Mouse (Mus musculus) adrenal gland, adult 2 months (tissue): ENCODE results near the gene Dnajb4. TPM values are rescaled to one million over a fixed set of nuclear protein-coding genes. Genes with fewer than 3 reads are reported as not detected.

Experiments
- DNase-seq: peaks from one replicate; pipeline ENCODE4 v3.0.0; 2021
- polyA plus RNA-seq: library from polyadenylated mRNA; depleted of rRNA; stranded (reverse); fragments of >200 nt; gene quantifications from 2 replicates; pipeline ENCODE4 v1.2.3, GENCODE M21; 2012
- total RNA-seq, 2 experiments: library from RNA; stranded (reverse); gene quantifications; 2 replicates each; pipeline ENCODE4 v1.2.3; 2021

The Dnajb4 gene
- total and polyA plus RNA-seq, 3 experiments: 4.1 to 63.9 (median 44.1) TPM

DNA sequence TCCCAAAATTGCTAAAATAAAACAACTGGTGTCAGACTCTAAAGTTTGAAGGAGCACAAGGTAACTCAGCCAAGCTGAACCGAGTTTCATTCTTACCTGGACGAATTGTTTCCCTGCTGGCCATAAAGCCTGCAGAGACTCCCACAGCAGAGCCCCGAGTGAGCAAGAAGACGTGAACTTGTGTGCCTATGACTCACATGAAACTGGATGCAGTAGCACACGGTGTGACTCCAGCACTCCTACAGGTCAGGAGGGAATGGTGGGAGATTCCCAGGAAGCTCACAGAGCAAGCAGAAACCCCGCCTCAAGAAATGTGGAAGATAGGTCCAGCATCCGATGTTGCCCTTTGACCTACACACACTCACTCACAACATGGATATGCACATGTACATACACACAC lies 38.2 kb downstream of the Dnajb4 start:
- no peak for DNase-seq

DNA sequence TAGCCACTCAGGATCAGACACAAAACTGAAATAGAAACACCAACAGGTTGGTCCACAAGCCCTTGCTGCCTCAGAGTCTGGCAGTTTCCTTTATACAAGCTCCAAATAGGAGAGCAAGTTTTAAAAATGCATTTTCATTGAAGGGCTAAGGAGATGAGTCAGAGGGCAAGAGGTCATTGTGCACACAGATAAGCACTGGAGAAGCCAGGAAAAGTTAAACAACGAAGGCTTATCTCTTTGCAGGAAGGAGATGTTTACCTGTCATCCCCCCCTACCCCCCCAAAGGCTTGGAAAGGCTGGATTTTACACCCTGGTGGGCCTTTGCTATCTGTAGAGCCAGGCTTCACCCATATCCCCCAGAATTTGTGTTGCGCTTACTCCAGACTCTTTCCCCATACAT lies 38.9 kb downstream of the Dnajb4 start:
- DNase-seq: peak; percentile 39

DNA sequence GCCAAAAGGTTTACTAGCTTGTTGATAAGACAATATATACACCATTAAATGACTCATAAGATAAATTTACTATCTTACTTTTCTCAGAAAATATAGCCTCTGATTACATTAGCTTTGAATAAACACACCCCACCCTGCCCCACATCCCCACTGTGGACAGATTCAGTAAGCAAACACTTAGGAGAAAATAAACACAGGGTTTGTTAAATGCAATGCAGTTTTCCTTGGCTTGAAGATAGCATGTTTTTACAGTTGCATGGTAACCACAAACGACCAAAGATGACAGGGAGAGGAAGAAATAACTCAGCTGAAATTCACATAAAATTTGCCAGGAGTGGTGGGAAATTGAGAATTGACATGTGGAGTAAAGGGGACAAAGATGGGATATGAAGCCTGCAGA lies 39.7 kb downstream of the Dnajb4 start:
- no peak for DNase-seq

DNA sequence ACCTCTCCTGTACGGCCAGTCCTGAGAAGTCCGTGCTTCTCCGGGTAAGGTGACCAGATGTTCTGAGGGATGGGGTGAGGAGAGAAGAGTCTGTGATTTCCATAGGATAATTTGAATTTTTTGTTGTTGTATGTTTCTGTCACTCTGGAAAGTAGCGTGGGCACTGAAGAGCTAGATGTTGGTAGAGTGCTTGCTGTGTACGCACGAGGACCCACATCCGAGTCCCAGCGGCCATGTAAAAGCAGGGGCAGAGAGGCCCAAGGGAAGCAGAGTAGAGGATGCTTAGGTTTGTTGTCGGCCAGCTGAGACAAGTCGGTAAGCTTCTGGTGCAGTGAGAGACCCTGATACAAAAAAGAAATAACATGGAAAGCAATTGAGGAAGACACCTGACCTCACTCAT lies 42.1 kb downstream of the Dnajb4 start:
- DNase-seq: no peak

DNA sequence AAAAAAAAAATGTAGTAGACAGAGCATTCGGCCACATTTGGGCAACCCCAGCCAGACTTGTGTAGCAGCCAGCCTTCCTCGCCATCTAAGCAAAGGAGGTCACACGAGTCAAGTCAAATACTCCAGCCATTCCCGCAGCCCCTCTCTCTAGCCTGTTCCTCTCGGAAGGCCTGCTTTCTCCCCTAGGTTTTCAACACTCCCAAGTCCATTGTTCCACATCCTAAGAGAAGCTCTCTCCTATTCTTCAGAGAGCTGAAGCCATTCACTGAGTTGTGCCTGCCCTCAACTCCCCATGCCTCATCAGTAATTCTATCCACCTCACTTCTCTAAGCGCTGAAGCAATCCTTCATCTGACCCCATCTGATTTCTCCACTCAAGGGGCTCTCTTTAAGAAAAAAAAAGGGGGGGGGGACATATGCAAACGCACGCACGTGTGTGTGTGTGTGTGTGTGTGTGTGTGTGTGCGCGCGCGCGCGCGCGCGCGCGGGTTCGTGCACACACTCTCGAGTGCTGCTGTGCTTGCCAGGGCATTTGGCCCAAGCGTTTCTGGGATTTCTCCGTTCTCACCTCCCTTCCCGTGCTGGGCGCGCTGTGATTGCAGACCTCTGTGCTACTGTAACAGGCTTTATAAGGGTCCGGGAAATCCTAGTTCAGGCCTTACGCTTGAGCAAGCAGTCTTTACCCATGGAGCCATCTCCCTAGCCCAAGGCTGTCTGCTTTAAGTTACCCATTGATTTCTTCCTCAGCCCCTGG lies 43.2 kb downstream of the Dnajb4 start:
- DNase-seq: no peak

DNA sequence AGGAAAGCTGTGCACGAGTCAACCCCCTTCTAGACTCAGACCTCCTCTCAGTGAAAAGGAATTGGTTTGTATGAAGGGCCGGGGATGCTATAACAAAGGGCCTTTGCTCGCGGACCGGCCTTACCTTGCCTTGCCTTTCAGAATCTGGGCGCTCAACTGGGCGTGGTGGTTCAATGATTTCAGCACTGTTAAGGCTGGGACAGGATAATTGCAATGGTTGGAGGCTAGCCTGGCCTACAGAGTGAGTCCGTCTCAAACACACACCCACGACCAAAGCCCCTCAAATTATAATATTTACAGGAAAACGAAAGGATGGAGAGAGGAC lies 44.0 kb downstream of the Dnajb4 start, which contains the start of gene Gipc2:
Gipc2 (minus strand) TSS at position 132 of the 325 bp plus-strand sequence.
- DNase-seq: no peak

DNA sequence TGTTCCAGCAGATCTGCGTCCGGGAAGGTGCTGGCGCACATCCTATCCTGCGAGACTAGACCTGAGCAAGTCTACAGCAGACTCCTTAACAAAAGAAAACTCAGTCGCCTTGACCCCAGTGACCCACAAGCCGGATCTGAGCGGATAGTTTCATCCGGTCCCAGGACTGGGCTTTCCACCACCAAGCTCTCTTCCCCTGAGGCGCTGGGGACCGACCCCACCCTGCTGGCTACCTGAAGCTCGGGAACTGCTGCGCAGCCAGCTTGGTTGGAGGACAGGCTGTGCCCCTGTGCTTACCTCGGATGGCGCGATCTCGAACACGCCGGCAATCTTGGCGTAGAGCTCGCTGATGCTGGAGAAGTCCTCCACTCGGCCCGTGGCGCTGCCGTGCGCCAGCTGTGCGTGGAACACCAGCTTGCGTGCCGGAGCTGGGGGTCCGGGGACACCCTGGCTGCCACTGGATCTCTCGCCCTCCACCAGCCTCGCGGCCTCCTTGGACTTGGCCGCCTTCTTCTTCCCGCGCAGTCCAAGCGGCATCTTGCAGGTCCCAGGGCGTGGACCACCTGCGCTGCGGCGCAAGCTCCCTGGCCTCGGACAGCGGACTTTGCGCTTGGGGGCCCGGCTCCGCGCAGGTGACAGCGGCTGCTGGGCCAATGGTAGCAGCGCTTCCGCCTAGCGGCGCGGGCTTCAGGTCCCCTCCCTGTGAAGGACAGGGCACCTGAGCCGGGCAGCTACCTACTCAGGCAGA lies 44.6 kb downstream of the Dnajb4 start:
- DNase-seq: peak; percentile 58

DNA sequence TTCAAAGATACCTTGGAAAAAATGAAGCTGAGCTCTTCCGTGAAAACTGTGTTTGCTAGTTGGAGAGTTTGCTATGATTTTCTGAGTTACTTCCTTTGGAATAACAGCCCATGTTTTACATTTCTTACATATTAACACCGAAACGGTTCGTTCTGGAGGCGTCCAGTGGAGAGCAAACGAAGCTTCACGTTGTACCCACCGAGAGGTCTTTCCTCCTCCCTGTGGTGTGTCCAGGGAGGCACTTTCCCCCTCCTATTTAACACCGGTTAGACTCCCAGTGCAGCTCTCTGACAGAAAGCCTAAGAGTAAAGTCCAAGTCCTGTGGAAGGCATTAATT lies 45.1 kb downstream of the Dnajb4 start:
- DNase-seq: no peak

DNA sequence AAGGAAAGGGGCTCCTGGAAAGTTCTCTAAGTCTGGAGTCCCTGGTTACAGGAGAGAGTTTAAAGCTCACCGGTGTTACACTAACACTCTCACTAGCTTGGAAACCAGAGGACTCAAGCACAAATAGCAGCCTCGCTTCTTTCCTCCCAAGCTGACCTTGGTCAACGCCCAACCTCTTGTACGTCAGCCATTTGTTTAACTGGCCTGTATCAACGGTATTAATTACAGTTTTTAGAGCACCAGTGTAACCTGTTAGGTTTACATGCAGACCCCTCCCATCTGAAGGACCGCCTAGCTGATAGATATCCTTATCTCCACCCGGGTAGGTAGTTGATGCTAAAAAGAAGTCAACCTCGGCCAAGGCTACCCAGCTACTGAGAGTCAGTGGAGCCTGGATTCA lies 46.8 kb downstream of the Dnajb4 start:
- no peak for DNase-seq

DNA sequence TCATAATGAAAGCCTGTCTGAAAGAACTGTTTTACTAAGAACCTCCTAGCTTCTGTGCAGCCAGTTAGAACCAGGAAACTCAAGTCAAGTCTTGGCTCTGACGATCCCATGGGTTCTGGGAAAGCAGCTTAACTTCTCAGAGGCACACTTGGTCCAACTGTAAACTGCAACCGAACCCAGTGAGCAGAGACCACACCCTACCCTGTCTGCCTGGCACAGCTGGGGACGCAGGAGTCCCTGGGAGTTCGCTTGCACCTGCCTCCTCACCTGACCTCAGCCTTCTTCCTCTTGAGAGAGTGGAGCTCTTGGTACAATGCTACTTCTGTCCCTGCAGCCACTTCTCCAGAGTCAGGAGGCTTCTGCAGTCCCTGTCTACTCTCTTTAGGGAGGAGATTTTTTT lies 49.5 kb downstream of the Dnajb4 start:
- DNase-seq: no peak

DNA sequence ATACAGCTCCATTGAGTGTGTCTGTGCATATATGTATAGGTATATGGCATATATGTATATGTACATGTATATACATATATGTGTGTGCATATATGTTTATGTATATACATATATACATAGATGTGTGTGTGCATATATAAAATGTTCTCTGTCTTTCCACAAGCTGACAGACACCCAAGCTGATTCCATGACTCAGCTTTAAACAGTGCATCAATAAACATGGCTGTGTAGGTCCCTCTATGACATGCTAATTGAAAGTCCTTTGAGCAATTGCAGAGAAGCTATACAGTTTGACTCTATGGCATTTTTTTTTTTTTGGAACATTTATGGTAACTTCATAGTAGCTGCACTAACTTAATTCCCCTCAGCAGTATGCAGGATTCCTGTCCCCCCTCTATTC lies 50.8 kb downstream of the Dnajb4 start:
- DNase-seq: no peak

DNA sequence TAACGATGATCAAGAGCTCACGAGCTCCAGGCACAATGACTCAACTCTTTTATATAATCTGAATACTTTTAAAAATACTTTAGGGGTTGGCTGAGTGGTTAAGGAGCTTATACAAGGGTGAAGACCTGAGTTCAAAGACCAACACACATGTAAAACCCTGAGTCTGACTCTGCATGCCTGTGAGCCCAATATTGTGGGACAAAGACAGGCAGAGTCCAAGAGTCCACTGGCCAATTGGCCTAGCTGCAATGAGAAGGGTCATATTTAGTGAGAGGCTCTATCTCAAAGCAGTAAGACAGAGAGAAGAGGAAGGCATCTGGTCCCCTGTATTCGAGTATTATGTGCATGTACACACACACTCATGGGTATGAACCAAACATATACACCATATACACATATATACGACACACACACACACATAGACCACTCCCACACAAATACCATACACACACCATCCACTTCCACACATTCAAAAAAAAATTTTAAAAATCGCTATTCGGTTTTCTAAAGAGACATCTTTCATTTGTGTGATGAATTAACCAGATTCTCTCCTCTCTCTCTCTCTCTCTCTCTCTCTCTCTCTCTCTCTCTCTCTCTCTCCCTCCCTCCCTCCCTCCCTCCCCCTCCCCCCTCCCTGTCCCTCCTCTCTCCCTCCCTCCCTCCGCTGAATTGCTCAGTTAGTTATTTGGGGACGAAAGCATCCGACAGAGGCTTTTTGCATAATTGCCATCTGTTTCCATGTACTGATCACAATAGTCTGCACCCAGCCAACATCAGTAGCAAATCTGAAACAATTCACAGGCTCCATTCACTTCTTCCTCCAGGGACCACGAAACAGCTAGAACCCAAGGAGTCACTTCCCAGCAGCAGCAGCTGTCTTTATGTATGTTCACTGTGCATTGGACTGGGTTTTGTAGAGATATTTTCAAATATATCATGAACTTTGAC lies 51.5 kb downstream of the Dnajb4 start:
- DNase-seq: no peak

DNA sequence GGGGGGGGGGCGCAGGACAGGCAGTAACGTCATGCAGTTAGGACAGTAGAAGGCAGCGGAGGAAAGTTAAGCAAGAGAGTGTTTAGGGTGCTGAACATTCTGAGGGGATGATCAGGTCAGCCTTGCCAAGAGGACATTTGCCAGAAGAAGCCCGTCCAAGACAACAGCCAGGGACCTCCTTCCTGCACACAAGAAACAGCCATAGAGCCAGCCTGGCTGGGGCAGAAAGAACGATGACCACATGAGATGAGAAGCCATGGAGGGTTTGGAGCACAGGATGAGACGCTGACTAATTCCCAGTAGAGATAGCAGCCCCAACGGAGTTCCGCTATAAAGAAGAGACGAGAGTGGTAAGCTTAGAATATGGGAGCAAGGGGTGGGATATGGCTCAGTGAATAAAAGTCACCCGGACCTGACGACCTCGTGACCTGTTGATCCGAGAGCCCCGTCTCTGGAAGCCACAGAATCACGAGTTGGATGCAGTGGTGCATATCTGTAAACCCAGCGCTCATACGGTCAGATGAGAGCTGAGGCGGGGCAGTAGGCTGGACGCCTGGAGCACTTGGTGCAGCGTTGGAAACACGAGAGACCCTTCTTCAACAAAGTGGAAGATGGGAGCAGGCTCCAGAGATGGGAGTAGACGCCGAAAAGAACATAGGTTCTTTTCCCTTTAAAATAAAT lies 53.1 kb downstream of the Dnajb4 start:
- no peak for DNase-seq

DNA sequence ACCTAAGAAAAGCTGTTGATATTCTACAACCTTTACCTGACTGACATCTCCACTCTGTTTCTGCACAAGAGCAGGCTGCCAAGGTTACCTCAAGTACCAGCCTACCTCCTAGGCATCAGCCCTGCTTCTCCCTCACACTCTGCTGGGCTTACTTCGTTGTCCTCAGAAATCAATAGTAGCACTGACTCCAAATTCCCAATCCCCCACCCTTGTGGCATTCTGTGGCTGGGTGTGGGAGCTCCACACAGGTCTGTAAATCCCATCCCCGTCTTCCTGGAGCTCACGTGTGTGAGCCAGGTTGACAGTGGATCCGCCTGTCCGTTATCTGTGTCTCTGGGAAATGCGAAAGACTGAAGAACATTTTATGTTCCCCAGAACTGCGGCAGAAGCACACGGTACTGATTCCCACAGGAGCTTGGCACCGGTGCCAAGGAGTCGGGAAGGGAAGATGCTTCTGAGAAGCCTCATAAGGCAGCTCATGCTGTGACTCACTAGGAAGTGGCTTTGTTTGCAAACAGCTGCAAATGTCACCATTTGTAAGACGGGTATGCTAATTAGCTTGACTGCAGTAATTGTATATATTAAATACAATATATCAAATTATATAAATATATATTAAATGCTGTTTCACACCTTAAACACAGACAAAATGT lies 54.7 kb downstream of the Dnajb4 start:
- no peak for DNase-seq

DNA sequence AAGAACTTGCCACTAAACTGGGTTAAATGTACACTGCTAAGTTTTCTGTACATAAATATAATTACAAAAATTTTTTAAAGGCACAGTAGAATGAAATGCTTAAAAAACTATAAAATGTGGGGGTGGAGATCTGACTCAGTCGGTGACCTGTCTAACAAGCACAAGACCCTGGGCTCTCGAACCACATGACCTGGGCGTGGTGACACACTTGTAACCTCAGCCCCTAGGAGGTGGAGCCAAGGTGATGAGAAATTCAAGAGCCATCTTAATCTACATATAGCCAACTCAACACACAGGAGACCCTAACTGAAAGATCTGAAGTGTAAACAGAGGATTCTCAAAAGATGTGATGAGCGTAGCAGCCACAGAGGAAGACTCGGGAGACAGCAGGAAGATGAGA lies 56.0 kb downstream of the Dnajb4 start:
- no peak for DNase-seq

DNA sequence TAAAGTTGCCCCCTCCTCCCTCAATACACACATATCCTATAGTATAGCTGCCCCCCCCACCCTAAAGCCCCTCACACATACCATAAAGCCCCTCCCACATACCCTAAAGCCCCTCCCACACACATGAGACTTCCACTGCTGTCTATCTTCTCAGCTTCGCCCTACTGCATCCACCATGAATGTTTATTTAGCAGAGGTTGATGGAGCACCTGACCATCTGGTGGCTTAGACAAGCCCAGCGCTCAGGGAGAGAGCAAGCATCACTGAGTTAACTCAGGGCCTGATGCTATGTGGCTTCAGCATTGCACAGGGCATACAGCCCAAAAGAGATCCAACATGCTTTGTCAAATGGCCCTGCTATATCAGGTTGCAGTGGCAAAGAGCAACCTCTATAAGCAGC lies 57.0 kb downstream of the Dnajb4 start:
- no peak for DNase-seq

DNA sequence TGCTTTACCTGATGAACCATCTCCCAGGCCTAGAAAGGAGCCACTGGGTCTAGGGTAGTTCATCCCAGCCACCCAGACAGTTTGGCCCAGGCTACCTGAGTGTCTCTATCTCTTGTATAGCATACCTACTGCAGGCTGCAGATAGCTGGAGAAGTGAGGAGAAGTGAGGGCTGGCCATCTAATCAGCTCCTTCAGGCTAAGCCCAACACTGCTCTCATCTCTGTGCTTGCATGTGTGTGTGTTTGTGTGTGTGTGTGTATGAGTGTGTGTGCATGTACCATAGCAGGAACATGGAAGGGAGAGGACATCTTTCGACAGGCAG lies 57.7 kb downstream of the Dnajb4 start:
- DNase-seq: no peak

DNA sequence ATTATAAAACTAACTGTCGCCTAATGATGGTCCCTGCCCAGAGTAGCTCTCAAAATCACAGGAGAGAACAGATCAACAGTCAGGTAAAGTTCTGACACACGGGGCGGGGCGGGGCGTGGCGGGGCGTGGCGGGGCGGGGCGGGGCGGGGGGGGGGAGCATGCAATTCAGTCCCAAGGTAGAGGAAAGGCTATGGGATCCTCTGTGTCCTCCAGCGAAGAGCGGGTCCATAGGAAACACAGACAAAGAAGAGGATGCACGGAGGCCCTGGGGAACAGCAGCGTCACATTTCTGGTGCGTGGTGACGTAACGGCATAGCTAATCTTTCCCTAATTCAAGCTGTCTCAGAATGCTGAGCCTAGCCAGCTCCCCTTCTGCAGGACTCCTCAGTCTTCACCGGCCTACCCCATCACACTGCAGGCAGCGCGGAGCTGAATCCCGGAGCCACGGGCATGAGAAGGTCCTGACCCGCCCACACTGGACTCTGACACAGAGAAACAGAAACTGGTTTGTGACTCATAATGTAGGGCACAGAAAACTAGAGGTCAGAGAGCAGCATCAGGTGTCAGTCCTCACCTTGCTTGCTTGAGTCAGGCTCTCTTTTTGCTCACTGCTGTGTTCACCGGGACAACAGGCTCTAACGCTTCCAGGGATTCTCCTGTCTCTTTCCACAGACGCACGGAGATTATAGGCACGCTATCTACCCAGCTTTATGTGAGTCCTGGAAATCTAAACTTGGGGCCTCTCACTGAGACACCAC lies 58.2 kb downstream of the Dnajb4 start:
- DNase-seq: no peak

DNA sequence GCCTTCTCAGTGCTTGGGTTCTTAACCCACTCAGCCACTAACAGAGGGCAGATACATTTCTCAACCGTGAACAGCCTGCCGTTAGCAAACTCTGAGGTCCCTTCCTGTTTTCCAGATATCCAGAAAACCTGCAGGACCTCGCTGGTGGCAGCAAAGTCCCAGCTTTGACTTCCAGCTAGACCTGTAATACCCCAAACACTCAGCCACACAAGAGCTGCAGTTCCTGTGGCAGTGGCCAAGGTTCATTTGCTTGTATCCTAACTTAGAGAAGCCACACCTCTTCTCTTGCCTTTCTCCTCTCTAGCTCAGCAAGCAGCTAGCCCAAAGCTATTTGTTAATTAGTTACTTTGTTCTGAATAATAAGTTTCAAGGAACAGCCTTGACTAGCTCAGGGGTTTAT lies 60.2 kb downstream of the Dnajb4 start:
- DNase-seq: no peak

DNA sequence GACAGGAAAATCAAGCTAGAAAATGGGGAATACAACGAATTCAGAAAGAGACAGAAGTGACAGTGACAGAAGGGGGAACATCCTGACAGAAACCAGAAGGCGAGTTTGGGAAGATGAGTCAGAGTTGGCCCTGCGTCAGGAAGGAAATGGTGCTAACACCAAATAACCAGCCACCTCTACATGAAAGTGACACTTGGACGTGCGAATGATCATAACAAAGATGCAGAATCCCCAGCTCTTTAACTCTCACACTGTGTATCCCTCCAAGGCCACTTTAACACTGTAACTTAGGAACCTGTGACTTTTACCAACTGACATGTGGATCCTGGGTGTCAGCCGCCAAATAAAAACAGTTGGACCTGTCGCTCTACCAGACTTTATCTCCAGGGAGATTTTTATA lies 60.7 kb downstream of the Dnajb4 start:
- no peak for DNase-seq
